Mouse (Mus musculus) neural tube, embryonic 13.5 days (tissue): ENCODE data around the gene Flt1. TPM values are rescaled to one million over a fixed set of nuclear protein-coding genes. Genes with fewer than 3 reads are reported as not detected.
"Not testable (repeated sequence)": the region's sequence is repeated elsewhere in the genome, so short reads cannot be mapped to it uniquely, and the experiment has no call there.

Experiments
- ATAC-seq: fragments of 200-750 bp; cut with Nextera tagmentation; 2 replicates; pipeline ENCODE4 v1.8.0; 2017; ENCODE audit warnings: low read depth, mild to moderate bottlenecking, moderate TSS enrichment, moderate library complexity
- H3K27ac ChIP-seq: fragments of 300-500 bp; sonication (generic); replicated peaks from 2 replicates; pipeline ENCODE4 v1.5.1; 2015; ENCODE audit warnings: moderate library complexity, mild to moderate bottlenecking, inconsistent platforms
- H3K27me3 ChIP-seq: fragments of 300-500 bp; sonication (generic); 2 replicates; pipeline ENCODE4 v1.6.1; 2015; ENCODE audit warnings: mild to moderate bottlenecking, inconsistent platforms
- H3K36me3 ChIP-seq: fragments of 300-500 bp; sonication (generic); 2 replicates; pipeline ENCODE4 v1.6.1; 2015; ENCODE audit warnings: mild to moderate bottlenecking, inconsistent platforms
- H3K4me1 ChIP-seq: fragments of 300-500 bp; sonication (generic); replicated peaks from 2 replicates; pipeline ENCODE4 v1.6.1; 2015; ENCODE audit warnings: inconsistent platforms
- H3K4me2 ChIP-seq: fragments of 300-500 bp; sonication (generic); 2 replicates; pipeline ENCODE4 v1.6.1; 2015; ENCODE audit warnings: inconsistent platforms, mild to moderate bottlenecking, moderate library complexity
- H3K4me3 ChIP-seq: fragments of 300-500 bp; sonication (generic); 2 replicates; pipeline ENCODE4 v1.5.1; 2015; ENCODE audit warnings: mild to moderate bottlenecking, inconsistent platforms
- H3K9ac ChIP-seq: fragments of 300-500 bp; sonication (generic); 2 replicates; pipeline ENCODE4 v1.6.1; 2015; ENCODE audit warnings: moderate library complexity, mild to moderate bottlenecking, inconsistent platforms
- H3K9me3 ChIP-seq: fragments of 300-500 bp; sonication (generic); 2 replicates; pipeline ENCODE4 v1.6.1; 2016; ENCODE audit warnings: inconsistent platforms
- WGBS: fragments of 180-500 bp; shearing (Covaris S2); methylation state at CpG from one replicate; pipeline ENCODE4 v1.1.7; 2015; 5-methylcytosine and 5-hydroxymethylcytosine counted together
- polyA plus RNA-seq: library from polyadenylated mRNA; unstranded; fragments of >200 nt; fragmentation: Nextera tagmentation; extraction: Ambion mirVana; gene quantifications from 2 replicates; pipeline ENCODE4 v1.2.1, GENCODE M21; 2015

Gene Flt1
- polyA plus RNA-seq, 1 experiment from 2014 or later, result 12.3 TPM

DNA sequence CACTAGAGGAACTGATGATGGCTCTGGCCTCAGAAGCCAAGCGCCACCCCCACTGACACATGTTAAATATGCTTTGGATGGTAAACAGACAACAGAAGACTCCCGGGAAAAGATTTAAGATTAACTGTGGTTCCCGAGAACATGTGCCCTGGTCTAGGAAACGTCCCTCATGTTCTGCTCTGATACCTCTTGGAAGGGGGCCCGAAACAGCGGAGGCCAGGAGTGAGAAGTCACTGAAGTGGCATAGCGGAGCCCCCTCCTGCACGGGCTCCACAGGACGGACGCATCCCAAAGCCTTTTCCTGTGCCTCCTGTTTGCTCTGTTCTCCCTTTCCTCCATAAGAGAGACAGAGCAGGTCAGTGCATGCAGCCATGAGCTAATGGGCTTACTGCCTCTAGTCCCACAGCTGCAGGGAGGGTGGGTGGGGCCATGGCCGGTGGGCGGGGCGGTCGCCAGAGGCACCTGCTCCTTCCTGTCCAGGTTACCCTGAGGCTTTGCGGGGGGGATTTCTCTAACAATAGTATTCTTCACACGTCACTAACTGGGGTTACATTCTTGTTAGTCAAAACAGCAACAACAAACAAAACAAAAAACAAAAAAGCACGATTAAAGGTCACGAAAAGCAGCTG, 162.2 kb downstream of the Flt1 start:
- ATAC-seq, result no peak
- Histone ChIP-seq H3K4me2 (peak overlapping the region; percentile 33; the same call in 1 of the 2 replicates), H3K36me3 (no peaks in the 10 kb centered on the region), H3K27ac (no peak overlapping the region), H3K4me1 (peaks cover 8% of the 10 kb centered on the region; the same call in 1 of the 2 replicates), H3K27me3 (no peaks in the 10 kb centered on the region), H3K9ac (no peak overlapping the region), H3K9me3 (no peaks in the 10 kb centered on the region), H3K4me3 (no peak overlapping the region)
- WGBS, result 45% methylated on average over 18 of the region's 18 CpGs

DNA sequence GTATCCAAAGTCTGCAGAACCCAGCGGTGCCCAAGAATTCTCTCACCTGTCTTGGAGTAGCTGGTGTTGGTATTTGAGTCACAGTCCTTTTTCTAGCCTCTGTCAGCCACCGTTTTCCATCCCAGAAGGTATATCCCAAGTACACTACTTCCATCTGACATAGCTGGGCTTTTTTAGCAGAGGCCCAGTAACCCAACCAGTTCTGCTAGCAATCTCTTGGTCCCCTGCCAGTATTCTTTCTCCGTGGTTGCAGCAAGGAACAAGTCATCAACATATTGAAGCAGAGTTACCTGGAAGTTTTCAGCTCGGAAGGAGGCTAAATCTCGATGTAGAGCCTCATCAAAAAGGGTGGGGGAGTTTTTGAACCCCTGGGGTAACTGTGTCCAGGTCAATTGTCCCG, 168.2 kb downstream of the Flt1 start:
- WGBS, result 73% methylated on average over 6 of the region's 6 CpGs
- not testable (repeated sequence) for H3K36me3 ChIP-seq, ATAC-seq, H3K4me2 ChIP-seq, H3K27me3 ChIP-seq, H3K9ac ChIP-seq, H3K4me3 ChIP-seq, H3K27ac ChIP-seq, H3K4me1 ChIP-seq, H3K9me3 ChIP-seq

DNA sequence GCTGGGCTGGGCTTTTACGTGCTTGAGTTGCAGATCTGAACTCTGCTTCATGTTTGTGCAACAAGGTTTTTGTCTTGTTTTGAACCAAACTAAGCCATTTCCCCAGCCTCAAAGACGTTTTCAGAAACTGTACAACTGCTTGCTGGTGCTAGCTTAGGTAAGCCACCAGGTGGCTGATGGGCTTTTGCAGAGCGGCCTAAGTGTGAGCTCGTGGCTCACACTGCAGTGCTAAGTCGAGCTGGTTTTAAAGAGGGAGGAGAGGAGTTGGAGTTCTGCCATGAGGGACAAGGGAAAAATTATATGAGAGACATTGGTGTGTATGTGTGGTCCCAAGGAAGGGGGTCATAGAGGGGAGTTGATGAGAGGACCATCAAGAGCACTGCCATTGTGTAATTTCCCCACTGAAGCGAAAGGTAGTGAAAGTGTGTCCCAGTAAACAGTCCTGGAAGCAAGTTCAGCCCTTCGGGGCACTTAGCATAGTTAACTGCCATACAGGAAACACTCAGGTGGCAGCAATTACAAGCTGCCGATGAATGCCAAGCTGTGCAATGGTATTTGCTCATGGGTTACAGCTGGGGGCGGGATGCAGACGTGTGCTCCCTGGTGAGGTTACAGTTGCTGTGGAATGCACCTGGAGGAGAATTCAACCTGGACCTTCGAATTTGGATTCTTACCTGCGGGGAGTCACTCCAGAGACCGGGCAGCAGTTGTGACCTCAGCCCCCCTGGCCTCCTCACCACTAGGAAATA, 173.8 kb downstream of the Flt1 start:
- peaks cover 31% of the 10 kb centered on the region for H3K36me3 ChIP-seq
- no peak overlapping the region for H3K27ac ChIP-seq
- ATAC-seq, result no peak
- H3K4me1 ChIP-seq, result no peaks in the 10 kb centered on the region
- H3K4me2 ChIP-seq, result no peak overlapping the region
- H3K4me3 ChIP-seq, result no peak overlapping the region
- no peaks in the 10 kb centered on the region for H3K27me3 ChIP-seq
- H3K9me3 ChIP-seq, result no peaks in the 10 kb centered on the region
- WGBS, result 87% methylated on average over 13 of the region's 13 CpGs
- no peak overlapping the region for H3K9ac ChIP-seq

DNA sequence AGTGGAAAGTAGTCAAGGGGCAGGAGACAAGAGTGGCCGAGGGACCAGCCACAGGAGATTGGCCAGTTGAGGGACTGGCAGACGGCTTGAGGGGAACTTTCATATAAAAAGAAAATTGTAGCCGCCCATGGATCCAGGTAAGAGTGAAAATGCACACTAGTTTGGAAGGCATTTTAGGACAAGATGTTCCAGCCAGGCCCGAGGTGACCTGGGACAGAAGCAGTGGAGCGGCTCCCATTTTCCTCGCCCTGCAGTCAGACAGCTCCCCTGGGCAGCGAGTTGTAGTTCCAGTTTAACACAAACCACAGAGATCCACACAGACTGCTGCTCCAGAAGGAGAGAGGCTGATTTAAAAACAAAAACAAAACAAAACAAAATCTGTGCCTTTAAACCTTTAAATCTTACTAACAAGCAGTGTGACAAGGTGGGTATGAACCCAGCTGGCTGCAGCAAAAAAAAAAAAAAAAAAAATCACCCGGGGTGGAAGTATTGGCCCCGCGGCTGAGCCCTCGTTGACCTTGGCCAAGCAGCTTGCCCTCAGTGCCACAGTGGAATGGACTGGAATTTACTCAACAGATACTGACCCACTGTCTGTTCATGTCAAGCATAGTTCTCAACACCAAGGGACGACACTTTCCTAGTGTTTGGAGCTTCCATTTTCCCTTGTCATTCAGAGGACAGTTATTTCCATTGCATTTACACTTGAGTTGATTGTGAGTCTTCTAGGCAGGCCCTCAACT, 176.6 kb downstream of the Flt1 start:
- Histone ChIP-seq H3K36me3 (peaks cover 52% of the 10 kb centered on the region), H3K9ac (no peak overlapping the region), H3K27ac (no peak overlapping the region), H3K9me3 (no peaks in the 10 kb centered on the region), H3K4me3 (no peak overlapping the region), H3K4me1 (no peaks in the 10 kb centered on the region), H3K27me3 (no peaks in the 10 kb centered on the region), H3K4me2 (no peak overlapping the region)
- ATAC-seq, result no peak
- 90% methylated on average over 12 of the region's 12 CpGs for WGBS

DNA sequence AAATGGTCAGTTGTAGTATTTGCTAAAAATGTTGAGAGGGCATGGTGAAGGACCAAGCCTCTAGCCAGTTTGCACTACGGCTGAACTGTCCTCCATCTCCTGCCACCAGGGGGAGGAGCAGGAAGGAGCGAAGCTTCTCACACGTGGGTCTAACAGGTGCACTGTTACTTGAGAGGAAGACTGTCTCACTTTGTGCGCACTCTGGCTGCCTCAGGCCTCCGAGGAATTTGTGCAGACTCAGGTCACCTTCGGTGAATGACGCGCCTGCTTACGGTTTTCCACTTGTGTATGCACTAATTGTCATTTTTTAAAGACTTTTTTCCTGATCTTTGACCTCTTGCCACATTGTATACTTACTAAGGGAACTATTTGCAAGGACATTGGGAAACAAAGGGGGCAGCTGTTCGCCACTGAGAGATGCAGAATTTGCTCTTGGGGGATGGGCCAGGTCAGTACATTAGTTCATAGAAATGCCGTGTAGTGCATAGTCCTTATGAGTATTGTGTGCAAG, 180.0 kb downstream of the Flt1 start:
- Histone ChIP-seq H3K4me3 (no peak overlapping the region), H3K4me2 (no peak overlapping the region), H3K9me3 (no peaks in the 10 kb centered on the region), H3K36me3 (peaks cover 76% of the 10 kb centered on the region), H3K27me3 (no peaks in the 10 kb centered on the region), H3K9ac (no peak overlapping the region), H3K27ac (no peak overlapping the region), H3K4me1 (no peaks in the 10 kb centered on the region)
- WGBS, result 73% methylated on average over 11 of the region's 11 CpGs
- no peak for ATAC-seq

DNA sequence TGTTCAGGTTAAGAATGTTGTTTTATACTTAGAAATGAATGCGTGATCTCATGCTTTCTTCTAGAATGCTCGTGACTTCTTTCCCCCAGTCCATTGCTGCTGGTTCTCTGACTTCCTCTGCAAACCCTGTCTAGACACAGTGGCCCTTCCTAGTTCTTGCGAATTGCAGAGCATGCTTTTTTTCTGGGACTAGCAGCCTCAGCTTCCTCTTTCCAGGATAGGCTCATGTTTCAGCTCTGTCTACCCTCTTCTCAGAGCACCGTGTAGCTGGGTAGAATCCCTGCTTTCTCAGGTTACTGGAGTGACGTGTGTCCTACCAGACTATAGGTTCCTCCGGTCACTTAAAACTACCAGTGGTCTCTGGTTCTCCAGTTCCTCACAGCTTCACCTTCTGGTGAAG, 183.5 kb downstream of the Flt1 start:
- Histone ChIP-seq H3K4me2 (no peak overlapping the region), H3K27me3 (no peaks in the 10 kb centered on the region), H3K27ac (no peak overlapping the region), H3K4me3 (no peak overlapping the region), H3K9me3 (no peaks in the 10 kb centered on the region), H3K9ac (no peak overlapping the region), H3K36me3 (peaks cover 76% of the 10 kb centered on the region), H3K4me1 (no peaks in the 10 kb centered on the region)
- 91% methylated on average over 6 of the region's 6 CpGs for WGBS
- no peak for ATAC-seq

DNA sequence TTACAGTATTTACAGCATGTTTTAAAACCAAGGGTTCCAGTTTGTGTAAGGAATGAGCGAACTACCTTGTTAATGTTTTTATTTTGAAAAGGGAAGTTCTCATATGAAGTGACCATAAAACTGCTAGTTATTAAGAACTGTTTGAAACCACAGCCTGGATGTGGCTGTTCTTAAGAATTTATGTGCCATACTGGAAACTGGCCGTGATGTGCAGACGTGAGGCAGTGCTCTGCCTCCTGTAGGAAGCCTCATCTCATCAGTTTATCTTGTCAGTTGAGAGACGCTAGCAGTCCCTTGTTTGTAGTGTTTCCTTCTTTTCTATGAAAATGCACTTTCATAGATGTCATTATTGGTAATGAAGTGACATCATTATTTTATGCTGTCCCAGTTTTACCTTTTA, 186.0 kb downstream of the Flt1 start:
- Histone ChIP-seq H3K4me2 (no peak overlapping the region), H3K9me3 (no peaks in the 10 kb centered on the region), H3K27ac (no peak overlapping the region), H3K27me3 (no peaks in the 10 kb centered on the region), H3K4me3 (no peak overlapping the region), H3K4me1 (no peaks in the 10 kb centered on the region), H3K36me3 (peaks cover 68% of the 10 kb centered on the region), H3K9ac (no peak overlapping the region)
- ATAC-seq, result no peak
- 91% methylated on average over 4 of the region's 4 CpGs for WGBS

DNA sequence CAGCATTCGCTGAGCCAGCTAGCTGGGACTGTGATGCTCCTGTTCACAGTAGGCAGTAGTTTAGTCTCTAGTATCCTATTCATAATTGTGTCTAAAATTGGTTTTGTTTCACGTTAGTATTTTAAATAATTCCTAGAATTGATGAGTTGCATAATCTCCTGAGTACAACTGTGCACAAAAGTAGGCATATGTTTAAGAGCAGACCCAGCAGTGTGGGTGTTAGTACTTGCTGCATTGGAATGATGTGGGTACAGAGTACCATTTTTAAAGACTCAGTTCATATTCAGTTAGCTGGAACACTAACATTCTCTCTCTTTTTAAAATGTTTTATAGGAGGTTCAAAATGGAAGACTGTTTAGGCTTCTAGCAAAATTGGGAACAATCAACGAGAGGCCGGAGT, 186.4 kb downstream of the Flt1 start:
- no peaks in the 10 kb centered on the region for H3K27me3 ChIP-seq
- no peak overlapping the region for H3K27ac ChIP-seq
- 96% methylated on average over 4 of the region's 4 CpGs for WGBS
- H3K4me2 ChIP-seq, result no peak overlapping the region
- H3K4me1 ChIP-seq, result no peaks in the 10 kb centered on the region
- no peak overlapping the region for H3K4me3 ChIP-seq
- peaks cover 71% of the 10 kb centered on the region for H3K36me3 ChIP-seq
- H3K9me3 ChIP-seq, result no peaks in the 10 kb centered on the region
- no peak for ATAC-seq
- no peak overlapping the region for H3K9ac ChIP-seq

DNA sequence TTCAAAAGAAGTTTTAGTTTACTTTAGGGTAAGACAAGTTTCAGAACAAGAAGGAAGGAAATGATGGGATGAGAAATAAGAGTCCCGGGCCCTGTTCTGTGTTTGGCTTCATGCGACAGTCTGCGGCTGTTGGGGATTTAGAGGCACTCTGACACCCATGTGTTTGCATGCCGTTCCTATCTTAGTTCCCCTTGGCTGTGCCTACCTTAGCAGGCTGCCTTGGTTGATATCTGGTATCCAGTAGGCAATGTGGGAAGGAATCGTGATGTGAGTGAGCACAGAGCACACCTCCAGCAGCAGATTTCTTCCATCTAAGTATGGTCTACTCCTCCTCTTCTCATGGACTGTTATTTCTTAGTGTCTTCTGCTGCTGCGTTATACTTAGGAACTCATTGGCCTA, 193.8 kb downstream of the Flt1 start:
- 98% methylated on average over 6 of the region's 6 CpGs for WGBS

DNA sequence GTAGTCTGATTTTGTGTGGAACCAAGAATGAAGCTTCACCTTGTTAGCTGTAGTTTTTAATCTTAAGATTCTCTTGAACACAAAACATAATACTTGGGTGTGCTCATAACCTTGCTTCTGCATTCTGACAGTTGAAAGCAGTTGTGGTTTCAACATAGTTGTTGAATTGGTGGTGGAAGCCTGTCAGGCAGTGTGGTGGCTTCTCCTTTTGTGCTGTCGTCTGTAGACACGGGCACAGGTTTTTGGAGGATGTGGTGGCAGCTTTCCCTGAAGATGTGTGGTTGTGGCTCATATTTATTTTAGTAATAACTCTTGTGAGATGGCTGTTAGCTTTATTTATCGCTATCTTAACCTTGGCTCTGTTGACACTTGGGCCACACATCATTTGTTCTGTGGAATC, 198.0 kb downstream of the Flt1 start:
- no peaks in the 10 kb centered on the region for H3K9me3 ChIP-seq
- H3K4me2 ChIP-seq, result no peak overlapping the region
- H3K27ac ChIP-seq, result no peak overlapping the region
- peaks cover 42% of the 10 kb centered on the region for H3K36me3 ChIP-seq
- ATAC-seq, result no peak
- WGBS, result 93% methylated on average over 3 of the region's 3 CpGs
- no peak overlapping the region for H3K9ac ChIP-seq
- H3K27me3 ChIP-seq, result no peaks in the 10 kb centered on the region
- no peak overlapping the region for H3K4me3 ChIP-seq
- no peaks in the 10 kb centered on the region for H3K4me1 ChIP-seq

More for the DNA sequence above, 193.8 kb downstream of the Flt1 start:
- Histone ChIP-seq H3K9me3 (no peaks in the 10 kb centered on the region), H3K4me3 (no peak overlapping the region), H3K27ac (no peak overlapping the region), H3K36me3 (peaks cover 35% of the 10 kb centered on the region), H3K27me3 (no peaks in the 10 kb centered on the region), H3K4me2 (no peak overlapping the region), H3K4me1 (no peaks in the 10 kb centered on the region), H3K9ac (no peak overlapping the region)
- no peak for ATAC-seq

DNA sequence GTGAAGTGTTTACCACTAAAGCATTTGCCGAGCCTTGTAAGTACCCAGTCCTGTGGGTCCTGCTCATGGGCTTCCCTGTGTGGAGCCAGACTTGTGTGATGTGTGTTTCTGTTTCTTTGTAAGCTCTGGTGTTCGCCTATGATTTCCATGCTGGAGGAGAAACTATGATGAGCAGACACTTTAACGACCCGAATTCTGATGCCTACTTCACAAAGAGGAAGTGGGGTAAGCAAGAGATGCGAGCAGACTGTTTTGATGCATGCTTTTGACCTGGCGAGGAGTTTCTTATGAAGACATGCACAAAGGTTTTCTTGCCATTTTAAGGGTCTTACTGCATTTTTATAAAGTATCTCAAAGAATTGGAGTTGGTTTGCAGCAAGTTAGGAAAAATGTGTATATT, 198.8 kb downstream of the Flt1 start:
- no peak overlapping the region for H3K27ac ChIP-seq
- H3K4me2 ChIP-seq, result no peak overlapping the region
- no peak overlapping the region for H3K4me3 ChIP-seq
- peaks cover 48% of the 10 kb centered on the region for H3K36me3 ChIP-seq
- no peak for ATAC-seq
- no peak overlapping the region for H3K9ac ChIP-seq
- no peaks in the 10 kb centered on the region for H3K4me1 ChIP-seq
- no peaks in the 10 kb centered on the region for H3K27me3 ChIP-seq
- H3K9me3 ChIP-seq, result no peaks in the 10 kb centered on the region
- 93% methylated on average over 6 of the region's 6 CpGs for WGBS
